Mouse (Mus musculus): ENCODE data around the gene Sppl2b. TPM values are rescaled to one million over a fixed set of nuclear protein-coding genes. Genes with fewer than 3 reads are reported as not detected.

The Sppl2b gene
- polyA plus RNA-seq, 1 experiment from 2014 or later, result 89.5 TPM

GRCm38 (mm10) chr10:80858350-80858935 is 3.4 kb downstream of the Sppl2b start:
- 89% methylated on average over 7 of the region's 7 CpGs for WGBS
- Histone ChIP-seq H3K4me2 (no peak overlapping the region), H3K27me3 (replicated peaks) (no peaks in the 10 kb centered on the region), H3K4me1 (peaks cover 38% of the 10 kb centered on the region), H3K4me3 (no peak overlapping the region), H3K27ac (no peak overlapping the region), H3K9ac (no peak overlapping the region), H3K9me3 (no peaks in the 10 kb centered on the region), H3K36me3 (replicated peaks) (peaks cover 7% of the 10 kb centered on the region; the same call in 1 of the 2 replicates)
- ATAC-seq (replicated peaks), result no peak

GRCm38 (mm10) chr10:80862305-80862704 is 7.2 kb downstream of the Sppl2b start:
- Histone ChIP-seq H3K27ac (no peak overlapping the region), H3K4me2 (no peak overlapping the region), H3K4me1 (peaks cover 7% of the 10 kb centered on the region), H3K9me3 (no peaks in the 10 kb centered on the region), H3K27me3 (replicated peaks) (no peaks in the 10 kb centered on the region), H3K36me3 (replicated peaks) (peaks cover 19% of the 10 kb centered on the region; the same call in 1 of the 2 replicates), H3K4me3 (no peak overlapping the region), H3K9ac (no peak overlapping the region)
- WGBS, result 94% methylated on average over 5 of the region's 5 CpGs
- ATAC-seq (replicated peaks), result no peak

- Histone ChIP-seq H3K4me2 (no peak overlapping the region), H3K27ac (no peak overlapping the region), H3K9me3 (no peaks in the 10 kb centered on the region), H3K4me1 (no peaks in the 10 kb centered on the region), H3K36me3 (replicated peaks) (peaks cover 23% of the 10 kb centered on the region; the same call in 1 of the 2 replicates), H3K27me3 (replicated peaks) (no peaks in the 10 kb centered on the region), H3K9ac (no peak overlapping the region), H3K4me3 (no peak overlapping the region)
- no peak for ATAC-seq (replicated peaks)
- WGBS, result 83% methylated on average over 16 of the region's 16 CpGs
Observed at GRCm38 (mm10) chr10:80864446-80864845, 9.4 kb downstream of the Sppl2b start.

DNA sequence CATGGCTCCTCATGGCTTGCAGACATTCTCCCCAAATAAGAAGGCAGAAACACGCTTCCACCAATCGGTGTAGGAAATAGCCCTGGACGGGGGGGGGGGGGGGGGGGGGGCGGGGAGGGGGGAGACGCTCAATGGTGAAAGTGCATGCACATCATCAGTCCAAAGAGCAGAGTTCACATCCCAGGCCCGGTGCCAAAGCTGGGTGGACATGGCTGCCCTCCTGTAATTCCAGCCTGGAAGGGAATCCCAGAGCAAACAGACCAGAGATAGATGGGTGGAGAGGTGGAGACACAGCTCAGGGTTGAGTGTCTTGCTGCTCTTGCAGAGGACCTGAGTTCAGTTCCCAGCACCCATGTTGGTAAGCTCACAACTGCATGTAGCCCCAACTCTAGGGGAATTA is 15.9 kb downstream of the Sppl2b start:
- Histone ChIP-seq H3K9ac (no peak overlapping the region), H3K36me3 (replicated peaks) (peaks cover 4% of the 10 kb centered on the region; the same call in 1 of the 2 replicates), H3K27ac (no peak overlapping the region), H3K27me3 (replicated peaks) (no peaks in the 10 kb centered on the region), H3K4me1 (no peaks in the 10 kb centered on the region), H3K9me3 (no peaks in the 10 kb centered on the region), H3K4me2 (no peak overlapping the region), H3K4me3 (no peak overlapping the region)
- no peak for ATAC-seq (replicated peaks)
- 79% methylated on average over 3 of the region's 6 CpGs for WGBS

DNA sequence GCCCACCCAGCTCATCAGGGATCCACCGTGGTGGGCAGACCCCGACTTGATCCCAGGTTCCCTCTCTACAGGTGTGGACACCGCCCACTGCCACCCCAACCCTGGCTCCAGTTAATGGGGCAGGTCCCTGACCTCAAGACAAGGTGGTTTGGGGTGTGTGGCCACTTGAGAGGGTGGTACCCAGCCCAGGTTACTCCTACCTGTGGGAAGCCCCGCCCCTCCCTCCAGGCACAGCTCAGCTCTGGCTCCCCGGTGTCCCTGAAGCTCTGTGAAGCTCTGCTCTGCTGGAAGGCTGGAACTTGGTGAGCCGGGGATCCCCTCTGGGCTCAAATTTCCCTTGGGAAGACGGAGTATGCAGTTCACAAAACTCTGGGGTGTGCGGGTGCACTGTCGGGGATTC is 16.5 kb downstream of the Sppl2b start, which contains the start of gene Tmprss9:
TSS of gene Tmprss9 (plus strand) at position 268 of the 400 bp plus-strand sequence.
- whole genome bisulfite sequencing, result 30% methylated on average over 9 of the region's 9 CpGs
- Histone ChIP-seq H3K9me3 (no peaks in the 10 kb centered on the region), H3K4me1 (no peaks in the 10 kb centered on the region), H3K36me3 (replicated peaks) (peaks cover 4% of the 10 kb centered on the region; the same call in 1 of the 2 replicates), H3K4me3 (no peak within 1 kb of the TSS), H3K27me3 (replicated peaks) (no peaks in the 10 kb centered on the region), H3K9ac (no peak within 1 kb of the TSS), H3K4me2 (no peak within 1 kb of the TSS), H3K27ac (no peak within 1 kb of the TSS)
- no peak for ATAC-seq (replicated peaks)

- no peak for ATAC-seq (replicated peaks)
- WGBS, result 79% methylated on average over 9 of the region's 9 CpGs
- no peak overlapping the region for H3K27ac ChIP-seq
- no peak overlapping the region for H3K9ac ChIP-seq
- H3K36me3 ChIP-seq (replicated peaks), result no peaks in the 10 kb centered on the region
- no peak overlapping the region for H3K4me2 ChIP-seq
- H3K9me3 ChIP-seq, result no peaks in the 10 kb centered on the region
- H3K4me1 ChIP-seq, result no peaks in the 10 kb centered on the region
- H3K27me3 ChIP-seq (replicated peaks), result no peaks in the 10 kb centered on the region; the same call in 1 of the 2 replicates
- no peak overlapping the region for H3K4me3 ChIP-seq
Observed at GRCm38 (mm10) chr10:80874035-80874434, 19.0 kb downstream of the Sppl2b start.

GRCm38 (mm10) chr10:80876028-80876427 is 21.0 kb downstream of the Sppl2b start:
- H3K9ac ChIP-seq, result no peak overlapping the region
- H3K9me3 ChIP-seq, result no peaks in the 10 kb centered on the region
- H3K27ac ChIP-seq, result no peak overlapping the region
- no peak for ATAC-seq (replicated peaks)
- no peak overlapping the region for H3K4me3 ChIP-seq
- 28% methylated on average over 5 of the region's 5 CpGs for WGBS
- no peaks in the 10 kb centered on the region for H3K4me1 ChIP-seq
- H3K27me3 ChIP-seq (replicated peaks), result no peaks in the 10 kb centered on the region; the same call in 1 of the 2 replicates
- no peaks in the 10 kb centered on the region for H3K36me3 ChIP-seq (replicated peaks)
- H3K4me2 ChIP-seq, result no peak overlapping the region

DNA sequence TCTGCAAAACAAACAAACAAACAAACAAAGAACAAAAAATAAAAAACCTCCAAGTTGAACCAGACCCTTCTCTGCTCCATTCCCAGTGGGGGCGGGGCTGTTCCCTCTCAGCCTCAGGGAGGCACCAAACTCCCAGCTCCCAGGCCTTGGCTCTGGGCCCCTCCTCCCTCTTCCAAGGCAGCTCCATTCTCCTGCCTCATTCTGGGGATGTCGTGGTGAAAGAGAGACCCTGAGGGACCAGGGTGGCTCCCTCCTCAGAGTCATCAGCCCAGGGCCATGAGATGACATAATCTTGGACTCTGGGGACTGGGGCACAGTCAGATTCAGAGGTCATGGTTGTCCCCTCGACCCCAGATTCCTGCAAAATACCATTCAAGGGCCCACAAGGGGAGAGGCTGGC is 21.5 kb downstream of the Sppl2b start:
- no peak overlapping the region for H3K27ac ChIP-seq
- no peak for ATAC-seq (replicated peaks)
- H3K9ac ChIP-seq, result no peak overlapping the region

DNA sequence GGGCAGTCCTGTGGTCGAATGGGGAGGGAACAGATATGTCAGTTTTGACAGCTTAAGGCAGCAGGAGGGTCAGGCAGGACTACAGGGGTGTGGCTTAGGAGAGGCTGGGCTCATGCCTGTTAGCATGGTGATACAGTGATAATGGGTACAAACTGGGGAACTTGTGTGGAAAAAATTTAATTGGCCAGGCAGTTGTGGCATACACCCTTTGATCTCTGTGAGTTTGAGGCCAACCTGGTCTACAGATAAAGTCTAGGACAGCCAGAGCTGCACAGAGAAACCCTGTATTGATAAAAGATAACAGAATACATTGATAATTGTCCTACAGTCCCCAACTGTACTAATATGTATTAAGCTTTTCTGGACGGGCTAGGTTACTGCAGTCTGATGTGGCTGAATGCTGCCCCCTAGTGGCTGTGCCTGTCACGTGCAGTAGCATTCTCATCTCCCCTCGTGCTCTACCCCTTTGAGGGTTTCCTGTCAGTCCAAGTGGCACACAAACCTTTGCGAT is 25.1 kb downstream of the Sppl2b start:
- no peak overlapping the region for H3K4me3 ChIP-seq
- 20% methylated on average over 5 of the region's 5 CpGs for WGBS
- H3K27me3 ChIP-seq (replicated peaks), result no peaks in the 10 kb centered on the region; the same call in 1 of the 2 replicates
- H3K36me3 ChIP-seq (replicated peaks), result no peaks in the 10 kb centered on the region
- no peak overlapping the region for H3K4me2 ChIP-seq
- no peaks in the 10 kb centered on the region for H3K9me3 ChIP-seq
- H3K9ac ChIP-seq, result no peak overlapping the region
- no peak overlapping the region for H3K27ac ChIP-seq
- ATAC-seq (replicated peaks), result 0 out of 2 replicates have a peak, but pooled peaks have one; percentile 37
- no peaks in the 10 kb centered on the region for H3K4me1 ChIP-seq

More for the DNA sequence above, 21.5 kb downstream of the Sppl2b start:
- Histone ChIP-seq H3K4me1 (no peaks in the 10 kb centered on the region), H3K4me2 (no peak overlapping the region), H3K27me3 (replicated peaks) (no peaks in the 10 kb centered on the region; the same call in 1 of the 2 replicates), H3K4me3 (no peak overlapping the region), H3K36me3 (replicated peaks) (no peaks in the 10 kb centered on the region), H3K9me3 (no peaks in the 10 kb centered on the region)
- WGBS, result 17% methylated on average over 3 of the region's 3 CpGs

GRCm38 (mm10) chr10:80880901-80881300 is 25.8 kb downstream of the Sppl2b start:
- no peaks in the 10 kb centered on the region for H3K9me3 ChIP-seq
- H3K36me3 ChIP-seq (replicated peaks), result no peaks in the 10 kb centered on the region
- H3K4me3 ChIP-seq, result no peak overlapping the region
- no peak for ATAC-seq (replicated peaks)
- no peaks in the 10 kb centered on the region for H3K4me1 ChIP-seq
- no peak overlapping the region for H3K9ac ChIP-seq
- no peak overlapping the region for H3K27ac ChIP-seq
- no peak overlapping the region for H3K4me2 ChIP-seq
- WGBS, result 70% methylated on average over 2 of the region's 2 CpGs
- H3K27me3 ChIP-seq (replicated peaks), result no peaks in the 10 kb centered on the region; the same call in 1 of the 2 replicates

DNA sequence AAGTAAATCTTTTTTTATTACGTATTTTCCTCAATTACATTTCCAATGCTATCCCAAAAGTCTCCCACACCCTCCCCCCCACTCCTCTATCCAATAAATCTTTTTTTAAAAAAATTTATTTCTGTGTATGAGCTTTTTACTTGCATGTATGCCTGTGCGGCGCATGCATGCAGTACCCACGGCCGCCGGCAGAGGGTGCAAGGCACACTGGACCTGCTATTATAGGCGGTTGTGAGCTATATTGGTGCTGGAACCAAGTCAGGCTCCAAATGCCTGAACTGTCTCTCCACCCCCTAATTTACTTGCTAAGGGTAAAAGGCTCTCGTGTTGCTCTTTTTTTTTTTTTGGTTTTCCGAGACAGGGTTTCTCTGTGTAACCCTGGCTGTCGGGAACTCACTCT is 26.2 kb downstream of the Sppl2b start:
- 30% methylated on average over 10 of the region's 10 CpGs for WGBS
- Histone ChIP-seq H3K4me1 (no peaks in the 10 kb centered on the region), H3K27me3 (replicated peaks) (no peaks in the 10 kb centered on the region; the same call in 1 of the 2 replicates), H3K27ac (no peak overlapping the region), H3K9me3 (no peaks in the 10 kb centered on the region), H3K4me3 (no peak overlapping the region), H3K36me3 (replicated peaks) (no peaks in the 10 kb centered on the region), H3K9ac (no peak overlapping the region), H3K4me2 (no peak overlapping the region)
- no peak for ATAC-seq (replicated peaks)

GRCm38 (mm10) chr10:80887181-80887580 is 32.1 kb downstream of the Sppl2b start:
- H3K4me2 ChIP-seq, result no peak overlapping the region
- no peak overlapping the region for H3K9ac ChIP-seq
- H3K4me3 ChIP-seq, result no peak overlapping the region
- 74% methylated on average over 11 of the region's 11 CpGs for WGBS
- no peaks in the 10 kb centered on the region; the same call in 1 of the 2 replicates for H3K27me3 ChIP-seq (replicated peaks)
- no peak overlapping the region for H3K27ac ChIP-seq
- H3K9me3 ChIP-seq, result no peaks in the 10 kb centered on the region
- no peaks in the 10 kb centered on the region for H3K36me3 ChIP-seq (replicated peaks)
- ATAC-seq (replicated peaks), result no peak
- H3K4me1 ChIP-seq, result no peaks in the 10 kb centered on the region

DNA sequence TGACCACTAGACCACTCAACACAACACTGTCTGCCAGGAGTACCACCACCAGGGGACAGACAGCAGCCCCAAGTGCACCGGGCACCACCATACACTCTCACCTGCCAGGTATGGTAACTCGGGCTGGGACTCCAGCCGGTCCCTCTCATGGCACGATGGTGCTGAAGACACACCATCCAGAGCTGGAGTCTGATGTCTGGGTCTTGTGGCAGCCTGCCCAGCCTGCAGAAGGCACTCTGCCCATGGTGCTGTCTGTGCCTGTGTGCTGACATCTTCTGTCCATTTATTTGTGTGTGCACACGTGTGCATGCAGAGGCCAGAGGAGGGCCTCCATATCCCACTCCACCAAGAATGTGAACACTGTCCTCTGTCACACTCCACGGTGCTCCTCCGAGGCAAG is 40.0 kb downstream of the Sppl2b start:
- ATAC-seq (replicated peaks), result no peak
- Histone ChIP-seq H3K36me3 (replicated peaks) (no peaks in the 10 kb centered on the region), H3K27me3 (replicated peaks) (no peaks in the 10 kb centered on the region; the same call in 1 of the 2 replicates), H3K4me1 (peaks cover 13% of the 10 kb centered on the region), H3K9me3 (no peaks in the 10 kb centered on the region), H3K4me3 (no peak overlapping the region), H3K4me2 (no peak overlapping the region), H3K27ac (no peak overlapping the region), H3K9ac (no peak overlapping the region)
- 92% methylated on average over 7 of the region's 7 CpGs for WGBS
